Comparison of ENCODE assay signal across 8 mouse cellular contexts in genomic region chr10:94129680-94130119, GRCm38 (mm10). TPM values are rescaled to one million over a fixed set of nuclear protein-coding genes. Genes with fewer than 3 reads are reported as not detected.
DNase-seq lines count a peak whose midpoint lies in the region; ATAC-seq lines count a peak whose summit lies in the region.

No protein-coding gene starts in this region.

- no peak overlapping the region for H3K9ac ChIP-seq in neural tube, embryonic 11.5 days (ENCODE audit: low read length)
- H3K9ac ChIP-seq in forebrain, embryonic 12.5 days = no peak overlapping the region
- H3K9ac ChIP-seq in intestine, embryonic 15.5 days = no peak overlapping the region

- ATAC-seq in neural tube, embryonic 11.5 days (ENCODE audit: insufficient read depth, low FRiP score, low TSS enrichment) = peak; percentile 71
- peak; percentile 81 for ATAC-seq in forebrain, embryonic 12.5 days (ENCODE audit: low FRiP score)
- peak; percentile 85 for ATAC-seq in intestine, embryonic 15.5 days
- no peak for ATAC-seq in megakaryocyte progenitor cell, adult 5-6 weeks (replicated peaks; ENCODE audit: poor library complexity)

- no peak overlapping the region for H3K27ac ChIP-seq in neural tube, embryonic 11.5 days (ENCODE audit: low read depth, low read length)
- peak overlapping the region; percentile 71 for H3K27ac ChIP-seq in forebrain, embryonic 12.5 days
- peak overlapping the region; percentile 64 for H3K27ac ChIP-seq in intestine, embryonic 15.5 days

- WGBS in neural tube, embryonic 11.5 days = 59% methylated on average over 9 of the region's 9 CpGs
- WGBS in forebrain, embryonic 12.5 days = 44% methylated on average over 9 of the region's 9 CpGs
- 30% methylated on average over 9 of the region's 9 CpGs for WGBS in intestine, embryonic 15.5 days

- no peaks in the 10 kb centered on the region for H3K36me3 ChIP-seq in neural tube, embryonic 11.5 days (ENCODE audit: control insufficient read depth, insufficient read depth, low read length)
- H3K36me3 ChIP-seq in forebrain, embryonic 12.5 days (replicated peaks) = no peaks in the 10 kb centered on the region
- H3K36me3 ChIP-seq in intestine, embryonic 15.5 days = peaks cover 2% of the 10 kb centered on the region; the same call in 1 of the 2 replicates

- H3K27me3 ChIP-seq in neural tube, embryonic 11.5 days (ENCODE audit: control insufficient read depth, insufficient read depth, low read length) = no peaks in the 10 kb centered on the region
- no peaks in the 10 kb centered on the region for H3K27me3 ChIP-seq in forebrain, embryonic 12.5 days
- H3K27me3 ChIP-seq in intestine, embryonic 15.5 days (replicated peaks) = no peaks in the 10 kb centered on the region

- H3K4me3 ChIP-seq in neural tube, embryonic 11.5 days (ENCODE audit: low read depth, low read length) = no peak overlapping the region
- H3K4me3 ChIP-seq in forebrain, embryonic 12.5 days (replicated peaks) = no peak overlapping the region
- H3K4me3 ChIP-seq in intestine, embryonic 15.5 days (replicated peaks) = no peak overlapping the region

- no peaks in the 10 kb centered on the region for H3K4me1 ChIP-seq in neural tube, embryonic 11.5 days (ENCODE audit: control insufficient read depth, insufficient read depth, low read length)
- peaks cover 17% of the 10 kb centered on the region for H3K4me1 ChIP-seq in forebrain, embryonic 12.5 days
- 0 out of 2 replicates have a peak, but pooled peaks cover 3% of the 10 kb centered on the region for H3K4me1 ChIP-seq in intestine, embryonic 15.5 days (replicated peaks)

- H3K9me3 ChIP-seq in neural tube, embryonic 11.5 days (ENCODE audit: control insufficient read depth, low read length) = no peaks in the 10 kb centered on the region
- H3K9me3 ChIP-seq in forebrain, embryonic 12.5 days = no peaks in the 10 kb centered on the region
- H3K9me3 ChIP-seq in intestine, embryonic 15.5 days = no peaks in the 10 kb centered on the region

- peak; percentile 33 for DNase-seq in neural tube, embryonic 11.5 days (ENCODE audit: low spot score)
- no peak for DNase-seq in neural tube, embryonic 10.5 days (ENCODE audit: extremely low spot score, low spot score)
- peak; percentile 60 to 71 for DNase-seq in lung, adult 18-20 months
- DNase-seq in retina, postnatal 1 day = peak; percentile 98
- no peak for DNase-seq in spleen, adult 18-20 months

- H3K4me2 ChIP-seq in neural tube, embryonic 11.5 days (ENCODE audit: low read depth) = no peak overlapping the region
- H3K4me2 ChIP-seq in forebrain, embryonic 12.5 days = no peak overlapping the region
- no peak overlapping the region for H3K4me2 ChIP-seq in intestine, embryonic 15.5 days (replicated peaks)

RNA-seq across cellular contexts. Expression of gene Nr2c1, which starts 18.1 kb away (rescaled TPM):
- 12.0 and 12.1 TPM in 2 replicates for polyA plus RNA-seq in neural tube, embryonic 11.5 days (2014; fragmentation: Nextera tagmentation; extraction: Ambion mirVana)
- 11.9 and 12.1 TPM in 2 replicates for polyA plus RNA-seq in forebrain, embryonic 12.5 days (2016; fragmentation: Nextera tagmentation; extraction: Ambion mirVana)
- polyA plus RNA-seq in intestine, embryonic 15.5 days (2015; fragmentation: Nextera tagmentation; extraction: Ambion mirVana) = 8.3 and 9.0 TPM in 2 replicates
- 10.9 and 11.2 TPM in 2 replicates for total RNA-seq in megakaryocyte progenitor cell, adult 5-6 weeks (2015)
- total RNA-seq in megakaryocyte progenitor cell, adult 5-6 weeks (2017) = 5.0 and 6.2 TPM in 2 replicates

Comparison
In these comparisons a context has a peak if more than half of its experiments do, and no peak if none do; other contexts are left out.
1. DNase-seq: peak in neural tube, embryonic 11.5 days (single experiment), lung, adult 18-20 months (2 of 2) and retina, postnatal 1 day (single experiment); none in neural tube, embryonic 10.5 days (single experiment) and spleen, adult 18-20 months (0 of 2).